Mouse (Mus musculus) limb, embryonic 13.5 days (tissue): Measurements from ENCODE around the gene Gm21188. TPM values are rescaled to one million over a fixed set of nuclear protein-coding genes. Genes with fewer than 3 reads are reported as not detected.
"Not testable (repeated sequence)": the region's sequence is repeated elsewhere in the genome, so short reads cannot be mapped to it uniquely, and the experiment has no call there.

ENCODE experiments used
- ATAC-seq: fragments of 200-750 bp; cut with Nextera tagmentation; 2 replicates; pipeline ENCODE4 v1.8.0; 2017; ENCODE audit warnings: low read depth, moderate number of reproducible peaks, moderate TSS enrichment; ENCODE audit not compliant: low FRiP score
- H3K27ac ChIP-seq: fragments of 300-500 bp; sonication (generic); 2 replicates; pipeline ENCODE4 v1.5.1; 2015; ENCODE audit warnings: inconsistent platforms, mild to moderate bottlenecking, moderate library complexity
- H3K27me3 ChIP-seq: fragments of 300-500 bp; sonication (generic); 2 replicates; pipeline ENCODE4 v1.6.1; 2015; ENCODE audit warnings: mild to moderate bottlenecking, inconsistent platforms
- H3K36me3 ChIP-seq: fragments of 300-500 bp; sonication (generic); 2 replicates; pipeline ENCODE4 v1.6.1; 2015; ENCODE audit warnings: inconsistent platforms, mild to moderate bottlenecking, moderate library complexity
- H3K4me1 ChIP-seq: fragments of 300-500 bp; sonication (generic); 2 replicates; pipeline ENCODE4 v1.6.1; 2015; ENCODE audit warnings: inconsistent platforms
- H3K4me2 ChIP-seq: fragments of 300-500 bp; sonication (generic); replicated peaks from 2 replicates; pipeline ENCODE4 v1.6.1; 2015; ENCODE audit warnings: inconsistent platforms, mild to moderate bottlenecking, moderate library complexity
- H3K4me3 ChIP-seq: fragments of 300-500 bp; sonication (generic); 2 replicates; pipeline ENCODE4 v1.5.1; 2015; ENCODE audit warnings: moderate library complexity, mild to moderate bottlenecking, inconsistent platforms
- H3K9ac ChIP-seq: fragments of 300-500 bp; sonication (generic); 2 replicates; pipeline ENCODE4 v1.6.1; 2015; ENCODE audit warnings: mild to moderate bottlenecking, inconsistent platforms
- H3K9me3 ChIP-seq: fragments of 300-500 bp; sonication (generic); 2 replicates; pipeline ENCODE4 v1.6.1; 2016; ENCODE audit warnings: inconsistent platforms
- WGBS: fragments of 180-500 bp; shearing (Covaris S2); methylation state at CpG from one replicate; pipeline ENCODE4 v1.1.7; 2015; 5-methylcytosine and 5-hydroxymethylcytosine counted together
- polyA plus RNA-seq: library from polyadenylated mRNA; unstranded; fragments of >200 nt; fragmentation: Nextera tagmentation; extraction: Ambion mirVana; gene quantifications from 2 replicates; pipeline ENCODE4 v1.2.1, GENCODE M21; 2015

Gene Gm21188
- polyA plus RNA-seq, 1 experiment from 2014 or later, result not detected

DNA sequence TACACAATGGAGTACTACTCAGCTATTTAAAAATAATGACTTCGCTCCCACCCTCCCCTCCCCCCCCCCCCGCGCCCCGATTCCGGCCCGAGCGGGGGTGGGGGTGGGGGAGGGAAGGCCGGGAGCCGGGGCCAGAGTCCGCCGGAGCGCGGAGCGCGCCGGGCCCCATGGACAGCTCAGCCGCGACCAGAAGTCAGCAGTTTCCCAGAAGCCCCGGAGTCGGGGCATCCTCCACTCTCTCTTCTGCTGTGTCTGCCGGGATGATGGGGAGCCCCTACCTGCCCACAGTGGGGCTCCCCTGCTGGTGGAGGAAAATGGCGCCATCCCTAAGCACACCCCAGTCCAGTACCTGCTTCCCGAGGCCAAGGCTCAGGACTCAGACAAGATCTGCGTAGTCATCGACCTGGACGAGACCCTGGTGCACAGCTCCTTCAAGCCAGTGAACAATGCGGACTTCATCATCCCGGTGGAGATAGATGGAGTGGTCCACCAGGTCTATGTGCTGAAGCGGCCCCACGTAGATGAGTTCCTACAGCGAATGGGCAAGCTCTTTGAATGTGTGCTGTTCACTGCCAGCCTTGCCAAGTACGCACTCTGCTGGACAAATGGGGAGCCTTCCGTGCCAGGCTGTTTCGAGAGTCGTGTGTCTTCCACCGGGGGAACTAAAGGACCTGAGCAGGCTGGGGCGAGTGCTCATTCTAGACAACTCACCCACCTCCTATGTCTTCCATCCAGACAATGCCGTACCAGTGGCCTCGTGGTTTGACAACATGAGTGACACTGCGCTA is 5.4 kb downstream of the Gm21188 start:
- H3K4me1 ChIP-seq, H3K27me3 ChIP-seq, ATAC-seq, H3K4me2 ChIP-seq, H3K27ac ChIP-seq, H3K36me3 ChIP-seq, H3K9me3 ChIP-seq, H3K4me3 ChIP-seq, H3K9ac ChIP-seq: not testable (repeated sequence)
- WGBS, result 1% methylated on average over 18 of the region's 40 CpGs

DNA sequence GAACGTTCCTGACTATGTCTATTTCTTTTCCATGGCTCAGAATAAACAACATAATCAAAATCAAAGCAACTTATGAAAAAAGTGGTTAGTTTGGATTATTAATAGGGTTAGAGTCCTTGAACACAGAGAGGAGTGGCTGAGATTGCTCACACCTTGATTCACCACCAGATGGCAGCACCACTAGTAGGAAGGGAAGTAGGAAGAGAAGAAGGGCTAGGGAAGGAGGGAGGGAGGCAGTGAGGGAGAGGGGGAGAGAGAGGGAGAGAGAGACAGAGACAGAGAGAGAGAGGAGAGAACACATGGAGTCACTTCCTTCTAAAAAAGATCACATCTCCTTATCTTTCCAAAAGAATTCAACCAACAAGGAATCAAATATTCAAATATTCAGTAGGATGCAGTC is 10.8 kb downstream of the Gm21188 start:
- not testable (repeated sequence) for H3K27ac ChIP-seq, H3K4me2 ChIP-seq, H3K4me1 ChIP-seq, H3K9ac ChIP-seq, H3K4me3 ChIP-seq, H3K9me3 ChIP-seq, H3K36me3 ChIP-seq, ATAC-seq
- WGBS, result no CpG with 5 or more reads among the region's 1 CpGs
- H3K27me3 ChIP-seq, result peaks cover 18% of the 10 kb centered on the region

DNA sequence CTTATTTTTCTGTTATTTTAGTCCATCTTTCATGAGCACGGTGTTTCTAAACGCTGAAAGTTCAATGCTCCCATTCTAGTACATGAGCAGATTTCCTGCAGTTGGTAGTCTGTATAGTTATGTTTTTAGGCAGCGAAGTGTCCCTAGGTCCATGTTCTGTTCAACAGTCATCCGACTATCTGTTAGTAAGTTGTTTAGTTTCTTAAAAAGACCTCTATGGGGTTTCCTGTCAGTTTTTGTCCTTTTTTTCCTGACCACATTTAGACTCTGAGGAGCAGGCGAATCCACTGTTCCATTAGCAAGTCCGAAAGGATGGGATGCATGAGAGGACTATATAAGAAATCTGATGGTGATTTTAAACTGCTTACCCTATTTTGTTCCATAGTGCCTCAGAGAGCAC is 14.1 kb downstream of the Gm21188 start:
- not testable (repeated sequence) for H3K4me2 ChIP-seq, H3K36me3 ChIP-seq, H3K27ac ChIP-seq, H3K9ac ChIP-seq, H3K9me3 ChIP-seq, H3K4me1 ChIP-seq, H3K4me3 ChIP-seq, ATAC-seq
- H3K27me3 ChIP-seq, result peaks cover 26% of the 10 kb centered on the region
- 6% methylated on average over 6 of the region's 6 CpGs for WGBS

GRCm38 (mm10) chr13:120036577-120037115 is 15.3 kb downstream of the Gm21188 start:
- H3K9ac ChIP-seq, H3K4me2 ChIP-seq, H3K4me3 ChIP-seq, H3K36me3 ChIP-seq, ATAC-seq, H3K4me1 ChIP-seq, H3K27ac ChIP-seq, H3K9me3 ChIP-seq: not testable (repeated sequence)
- under 1% methylated on average over 23 of the region's 25 CpGs for WGBS
- H3K27me3 ChIP-seq, result peaks cover 26% of the 10 kb centered on the region

DNA sequence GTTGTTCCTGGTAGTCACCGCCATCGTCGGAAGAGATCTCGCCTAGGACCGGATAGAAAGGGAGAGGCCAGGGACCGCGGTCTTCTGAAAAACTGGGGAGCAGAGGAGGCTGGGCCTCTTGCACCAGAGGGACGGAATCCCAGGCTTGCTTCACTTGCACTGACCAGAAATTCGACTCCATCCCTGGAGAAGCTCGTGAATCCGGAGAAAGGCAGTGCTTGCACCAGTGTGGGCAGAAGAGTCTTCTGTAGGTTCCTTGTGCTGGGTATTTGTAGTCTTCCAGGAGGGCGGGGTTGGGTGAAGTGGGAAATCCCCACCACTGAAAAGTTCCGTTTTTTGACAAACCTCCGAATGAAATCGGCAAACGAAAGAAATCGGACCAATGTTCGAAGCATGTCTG is 16.8 kb downstream of the Gm21188 start:
- H3K27me3 ChIP-seq, result peaks cover 26% of the 10 kb centered on the region
- 2% methylated on average over 12 of the region's 18 CpGs for WGBS
- not testable (repeated sequence) for H3K9ac ChIP-seq, H3K4me3 ChIP-seq, H3K4me1 ChIP-seq, H3K36me3 ChIP-seq, H3K4me2 ChIP-seq, H3K27ac ChIP-seq, H3K9me3 ChIP-seq, ATAC-seq

DNA sequence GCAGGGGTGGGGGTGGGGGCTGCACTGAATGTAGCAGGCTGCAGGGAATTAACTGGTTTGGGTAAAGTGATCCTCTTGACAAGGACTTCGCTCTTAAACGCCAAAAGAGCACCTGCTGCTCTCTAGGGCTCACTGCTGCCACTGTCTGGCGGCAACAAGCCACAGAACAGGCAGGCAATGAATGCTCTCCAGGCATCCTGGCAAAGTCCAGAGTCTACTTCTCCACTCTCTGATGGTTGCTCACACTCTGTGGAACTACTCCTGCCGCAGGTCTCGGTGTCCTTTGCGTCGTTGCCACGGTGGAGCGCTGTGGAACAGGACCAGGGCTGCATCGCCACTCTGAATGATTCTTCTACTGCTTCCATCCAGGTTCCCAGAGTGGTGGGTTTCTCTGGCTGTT is 17.4 kb downstream of the Gm21188 start:
- not testable (repeated sequence) for ATAC-seq, H3K4me2 ChIP-seq, H3K9ac ChIP-seq, H3K36me3 ChIP-seq, H3K27ac ChIP-seq, H3K4me3 ChIP-seq, H3K9me3 ChIP-seq, H3K4me1 ChIP-seq
- 0% methylated on average over 3 of the region's 10 CpGs for WGBS
- peaks cover 26% of the 10 kb centered on the region for H3K27me3 ChIP-seq

GRCm38 (mm10) chr13:120033516-120034190 is 18.3 kb downstream of the Gm21188 start:
- not testable (repeated sequence) for H3K9me3 ChIP-seq, H3K9ac ChIP-seq, H3K4me3 ChIP-seq, ATAC-seq, H3K27ac ChIP-seq, H3K36me3 ChIP-seq, H3K4me2 ChIP-seq, H3K4me1 ChIP-seq
- WGBS, result 2% methylated on average over 19 of the region's 19 CpGs
- peaks cover 24% of the 10 kb centered on the region for H3K27me3 ChIP-seq

DNA sequence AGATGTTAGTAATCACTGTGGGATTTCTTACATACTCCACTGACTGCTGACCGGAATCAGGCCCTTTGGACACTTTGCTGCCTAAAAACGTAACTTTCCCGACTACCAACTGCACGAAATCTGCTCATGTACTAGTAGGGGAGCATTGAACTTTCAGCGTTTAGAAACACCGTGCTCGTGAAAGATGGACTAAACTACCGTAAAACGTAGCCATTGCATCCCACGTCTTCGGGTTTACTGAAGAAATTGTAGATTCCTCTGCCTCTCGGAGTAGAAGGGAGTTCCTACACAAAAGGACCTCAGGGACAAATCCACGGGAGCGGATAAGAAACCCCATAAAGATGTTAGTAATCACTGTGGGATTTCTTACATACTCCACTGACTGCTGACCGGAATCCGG is 20.3 kb downstream of the Gm21188 start:
- H3K4me3 ChIP-seq, H3K4me2 ChIP-seq, H3K9ac ChIP-seq, H3K9me3 ChIP-seq, H3K27ac ChIP-seq, H3K36me3 ChIP-seq, H3K4me1 ChIP-seq, ATAC-seq: not testable (repeated sequence)
- peaks cover 12% of the 10 kb centered on the region for H3K27me3 ChIP-seq
- WGBS, result under 1% methylated on average over 16 of the region's 16 CpGs

DNA sequence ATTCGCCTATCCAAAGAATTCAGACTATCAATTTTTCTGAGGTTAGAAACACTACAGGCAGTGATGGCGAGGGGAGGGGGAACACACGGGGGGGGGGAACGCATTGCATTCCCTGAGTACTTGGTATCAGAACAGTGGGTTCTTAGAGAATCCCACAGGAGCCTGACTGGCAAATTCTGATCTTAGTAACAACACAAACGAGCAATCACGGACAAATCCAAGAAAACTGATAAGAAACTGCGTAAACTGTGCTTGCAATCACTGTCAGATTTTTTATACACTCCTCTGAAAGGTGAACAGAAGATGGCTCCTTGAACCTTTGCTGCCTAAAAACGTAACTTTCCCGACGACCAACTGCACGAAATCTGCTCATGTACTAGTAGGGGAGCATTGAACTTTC is 24.6 kb downstream of the Gm21188 start:
- H3K4me1 ChIP-seq, H3K4me2 ChIP-seq, H3K36me3 ChIP-seq, H3K4me3 ChIP-seq, H3K9me3 ChIP-seq, H3K9ac ChIP-seq, H3K27ac ChIP-seq, ATAC-seq: not testable (repeated sequence)
- 1% methylated on average over 11 of the region's 11 CpGs for WGBS
- H3K27me3 ChIP-seq, result peaks cover 17% of the 10 kb centered on the region

- not testable (repeated sequence) for H3K9me3 ChIP-seq, H3K9ac ChIP-seq, ATAC-seq, H3K36me3 ChIP-seq, H3K4me1 ChIP-seq, H3K4me2 ChIP-seq, H3K4me3 ChIP-seq, H3K27ac ChIP-seq
- H3K27me3 ChIP-seq, result peaks cover 17% of the 10 kb centered on the region
- 0% methylated on average over 1 of the region's 17 CpGs for WGBS
These were observed 25.1 kb downstream of the Gm21188 start, which contains the start of gene Gm36079 for GRCm38 (mm10) chr13:120026911-120027310. Gene Gm36079 (minus strand): TSS chr13:120027011.

- not testable (repeated sequence) for H3K4me2 ChIP-seq, H3K4me1 ChIP-seq, H3K36me3 ChIP-seq, H3K27ac ChIP-seq, H3K9ac ChIP-seq, H3K9me3 ChIP-seq, H3K4me3 ChIP-seq
- WGBS, result 0% methylated on average over 3 of the region's 13 CpGs
- H3K27me3 ChIP-seq, result peaks cover 17% of the 10 kb centered on the region
- ATAC-seq, result peak; percentile 54; the same call in 1 of the 2 replicates
These were observed 25.6 kb downstream of the Gm21188 start for GRCm38 (mm10) chr13:120026373-120026772.

GRCm38 (mm10) chr13:120025576-120025975 is 26.4 kb downstream of the Gm21188 start:
- H3K36me3 ChIP-seq, H3K4me2 ChIP-seq, H3K4me1 ChIP-seq, H3K27ac ChIP-seq, H3K9me3 ChIP-seq, H3K4me3 ChIP-seq, ATAC-seq, H3K9ac ChIP-seq: not testable (repeated sequence)
- WGBS, result 9% methylated on average over 4 of the region's 4 CpGs
- H3K27me3 ChIP-seq, result peaks cover 17% of the 10 kb centered on the region
